Mouse (Mus musculus) neural tube, embryonic 12.5 days (tissue): ENCODE results near the gene Foxf1. TPM values are rescaled to one million over a fixed set of nuclear protein-coding genes. Genes with fewer than 3 reads are reported as not detected.
A peak's percentile ranks its signal among the peaks of the same experiment; 100 is the strongest.

Experiments
- ATAC-seq: fragments of 200-750 bp; cut with Nextera tagmentation; 2 replicates; pipeline ENCODE4 v1.8.0; 2017; ENCODE audit warnings: low read depth, mild to moderate bottlenecking, moderate TSS enrichment, moderate library complexity; ENCODE audit not compliant: low FRiP score
- H3K27ac ChIP-seq: fragments of 300-500 bp; sonication (generic); 2 replicates; pipeline ENCODE4 v1.5.1; 2016
- H3K27me3 ChIP-seq: fragments of 300-500 bp; sonication (generic); replicated peaks from 2 replicates; pipeline ENCODE4 v1.6.1; 2016; ENCODE audit warnings: mild to moderate bottlenecking
- H3K36me3 ChIP-seq: fragments of 300-500 bp; sonication (generic); 2 replicates; pipeline ENCODE4 v1.6.1; 2016; ENCODE audit warnings: mild to moderate bottlenecking
- H3K4me1 ChIP-seq: fragments of 300-500 bp; sonication (generic); 2 replicates; pipeline ENCODE4 v1.6.1; 2016
- H3K4me2 ChIP-seq: fragments of 300-500 bp; sonication (generic); replicated peaks from 2 replicates; pipeline ENCODE4 v1.6.1; 2016; ENCODE audit warnings: mild to moderate bottlenecking
- H3K4me3 ChIP-seq: fragments of 300-500 bp; sonication (generic); 2 replicates; pipeline ENCODE4 v1.5.1; 2016
- H3K9ac ChIP-seq: fragments of 300-500 bp; sonication (generic); 2 replicates; pipeline ENCODE4 v1.6.1; 2016; ENCODE audit warnings: mild to moderate bottlenecking
- H3K9me3 ChIP-seq: fragments of 300-500 bp; sonication (generic); 2 replicates; pipeline ENCODE4 v1.6.1; 2016; ENCODE audit warnings: mild to moderate bottlenecking
- WGBS: fragments of 180-500 bp; shearing (Covaris S2); methylation state at CpG from one replicate; pipeline ENCODE4 v1.1.7; 2016; 5-methylcytosine and 5-hydroxymethylcytosine counted together
- polyA plus RNA-seq: library from polyadenylated mRNA; unstranded; fragments of >200 nt; fragmentation: Nextera tagmentation; extraction: Ambion mirVana; gene quantifications from 2 replicates; pipeline ENCODE4 v1.2.1, GENCODE M21; 2016

Gene Foxf1
- polyA plus RNA-seq, 1 experiment from 2014 or later: 4.2 TPM

DNA sequence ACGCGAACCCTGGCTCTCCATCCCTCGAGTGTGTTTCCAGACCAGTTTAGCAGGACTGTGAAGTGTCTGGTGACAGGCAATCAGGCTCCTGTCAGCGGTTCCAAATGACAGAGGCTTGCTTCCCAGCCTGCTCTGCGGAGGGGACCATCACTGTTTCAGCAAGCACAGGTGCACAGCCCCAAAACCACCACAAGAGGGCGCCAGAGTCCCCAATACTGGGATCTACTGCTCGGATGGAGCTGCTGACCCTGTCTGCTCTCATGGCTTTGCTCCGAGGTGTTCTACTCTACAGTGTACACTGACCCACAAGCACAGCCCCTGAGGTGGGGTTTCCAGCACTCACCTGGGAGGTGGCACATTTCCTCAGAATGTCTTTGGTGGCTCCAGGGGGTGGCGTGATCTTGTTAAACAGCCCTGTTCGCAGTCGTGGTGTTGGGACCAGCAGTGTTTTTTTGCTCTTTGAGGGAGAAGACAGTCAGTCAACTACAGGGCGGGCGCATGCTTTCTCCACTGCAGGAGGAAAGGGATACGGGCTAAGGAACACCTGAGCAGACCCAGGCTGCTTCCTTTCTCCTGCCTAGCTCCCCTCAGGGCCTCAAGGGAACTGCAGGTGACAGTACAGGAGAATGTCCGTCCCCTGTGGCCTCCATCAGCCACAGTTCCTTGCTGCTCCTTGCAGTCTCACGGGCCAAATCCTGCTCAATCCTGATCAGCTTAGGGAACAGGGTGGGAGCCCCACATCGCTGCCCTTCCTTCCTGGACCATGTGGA, 20.0 kb downstream of the Foxf1 start:
- H3K4me1 ChIP-seq: peaks cover 14% of the 10 kb centered on the region
- ATAC-seq: no peak
- no peaks in the 10 kb centered on the region for H3K27me3 ChIP-seq
- no peak overlapping the region for H3K9ac ChIP-seq
- peaks cover 54% of the 10 kb centered on the region for H3K36me3 ChIP-seq
- H3K27ac ChIP-seq: no peak overlapping the region
- no peaks in the 10 kb centered on the region for H3K9me3 ChIP-seq
- WGBS: 51% methylated on average over 17 of the region's 17 CpGs
- H3K4me2 ChIP-seq: no peak overlapping the region
- no peak overlapping the region for H3K4me3 ChIP-seq

DNA sequence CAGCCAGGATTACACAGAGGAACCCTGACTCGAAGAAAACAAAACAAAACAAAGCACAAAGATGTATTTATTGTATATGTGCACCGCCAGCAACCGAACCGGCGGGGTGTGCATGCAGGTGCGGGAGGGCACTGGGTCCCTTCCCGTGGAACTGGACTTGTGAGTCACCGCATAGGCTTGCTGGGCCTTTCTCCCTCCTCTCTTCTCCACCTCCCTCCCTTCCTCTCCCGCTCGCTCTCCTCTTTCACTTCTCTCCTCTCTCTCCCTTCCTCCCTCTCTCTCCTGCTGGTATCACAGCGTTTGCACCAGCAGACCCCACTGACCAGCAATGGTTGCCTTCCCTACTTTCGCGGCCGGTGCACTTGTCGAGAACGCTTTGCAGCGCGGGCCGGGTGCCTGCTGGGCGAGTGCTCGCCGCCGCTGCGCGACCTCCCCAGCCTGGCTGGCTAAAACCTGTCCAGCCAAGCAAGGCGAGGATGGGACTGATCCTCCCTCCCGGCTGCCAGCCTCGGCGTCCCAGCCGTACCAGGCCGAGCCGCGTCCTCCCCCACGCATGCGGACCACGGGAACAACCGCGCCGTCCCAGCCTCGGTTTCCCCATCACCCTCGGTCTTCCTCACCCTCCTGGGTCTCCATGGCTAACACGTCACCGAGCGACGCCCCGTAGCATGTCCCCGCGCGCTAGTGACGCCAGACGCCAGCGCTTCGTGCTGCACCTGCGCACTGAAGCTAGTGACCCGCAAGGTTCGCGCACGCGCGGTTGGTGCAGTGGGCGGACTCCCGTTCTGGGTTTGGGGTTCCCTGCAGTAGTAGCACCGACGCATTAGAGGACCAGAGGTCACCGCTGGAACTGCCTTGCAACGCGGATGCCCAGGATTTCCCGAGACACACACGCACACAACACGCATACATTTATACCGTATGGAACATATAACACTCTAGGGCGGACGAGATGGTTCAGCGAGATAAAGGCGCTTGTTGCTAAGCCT, 23.8 kb downstream of the Foxf1 start, which contains the start of gene Mthfsd:
Gene Mthfsd, minus strand, starts transcription at position 725 of the 989 bp plus-strand sequence.
- Histone ChIP-seq H3K36me3 (peaks cover 16% of the 10 kb centered on the region; the same call in 1 of the 2 replicates), H3K4me3 (peak within 1 kb of the TSS; percentile 74), H3K27ac (peak within 1 kb of the TSS; percentile 54; the same call in 1 of the 2 replicates), H3K27me3 (peaks cover 22% of the 10 kb centered on the region), H3K4me2 (peak within 1 kb of the TSS; percentile 90), H3K9me3 (no peaks in the 10 kb centered on the region), H3K4me1 (peaks cover 14% of the 10 kb centered on the region), H3K9ac (peak within 1 kb of the TSS; percentile 90)
- peak; percentile 92 for ATAC-seq
- 2% methylated on average over 75 of the region's 75 CpGs for WGBS

- Histone ChIP-seq H3K4me3 (peak overlapping the region; percentile 74), H3K9ac (peak overlapping the region; percentile 90), H3K36me3 (peaks cover 9% of the 10 kb centered on the region; the same call in 1 of the 2 replicates), H3K4me2 (peak overlapping the region; percentile 90), H3K9me3 (no peaks in the 10 kb centered on the region), H3K27ac (no peak overlapping the region), H3K4me1 (peaks cover 17% of the 10 kb centered on the region), H3K27me3 (peaks cover 25% of the 10 kb centered on the region)
- ATAC-seq: no peak
- WGBS: 18% methylated on average over 5 of the region's 5 CpGs
These were observed 24.5 kb downstream of the Foxf1 start for GRCm38 (mm10) chr8:121108657-121109056.

GRCm38 (mm10) chr8:121111145-121111907, 27.1 kb downstream of the Foxf1 start:
- H3K4me2 ChIP-seq: no peak overlapping the region
- H3K27ac ChIP-seq: no peak overlapping the region
- no peak overlapping the region for H3K4me3 ChIP-seq
- H3K9ac ChIP-seq: no peak overlapping the region
- peaks cover 20% of the 10 kb centered on the region for H3K4me1 ChIP-seq
- ATAC-seq: no peak
- no peaks in the 10 kb centered on the region for H3K36me3 ChIP-seq
- 44% methylated on average over 7 of the region's 7 CpGs for WGBS
- no peaks in the 10 kb centered on the region for H3K9me3 ChIP-seq
- peaks cover 50% of the 10 kb centered on the region for H3K27me3 ChIP-seq

- 2% methylated on average over 21 of the region's 21 CpGs for WGBS
- H3K36me3 ChIP-seq: no peaks in the 10 kb centered on the region
- peaks cover 17% of the 10 kb centered on the region for H3K4me1 ChIP-seq
- H3K9ac ChIP-seq: no peak overlapping the region
- H3K27me3 ChIP-seq: peaks cover 69% of the 10 kb centered on the region
- H3K27ac ChIP-seq: no peak overlapping the region
- no peak overlapping the region for H3K4me3 ChIP-seq
- H3K4me2 ChIP-seq: peak overlapping the region; percentile 4; the same call in 1 of the 2 replicates
- no peaks in the 10 kb centered on the region for H3K9me3 ChIP-seq
- no peak for ATAC-seq
These were observed 29.1 kb downstream of the Foxf1 start for GRCm38 (mm10) chr8:121113261-121113660.

- Histone ChIP-seq H3K9ac (no peak overlapping the region), H3K27me3 (peaks cover 87% of the 10 kb centered on the region), H3K4me1 (peaks cover 17% of the 10 kb centered on the region), H3K36me3 (no peaks in the 10 kb centered on the region), H3K4me3 (peak overlapping the region; percentile 14; the same call in 1 of the 2 replicates), H3K4me2 (peak overlapping the region; percentile 44), H3K27ac (no peak overlapping the region), H3K9me3 (no peaks in the 10 kb centered on the region)
- 1% methylated on average over 25 of the region's 25 CpGs for WGBS
- no peak for ATAC-seq
These were observed 30.9 kb downstream of the Foxf1 start for GRCm38 (mm10) chr8:121115136-121115535.

GRCm38 (mm10) chr8:121115948-121116347, 31.8 kb downstream of the Foxf1 start, which contains the start of gene Foxc2:
Gene Foxc2 (plus strand): TSS chr8:121116171.
- Histone ChIP-seq H3K36me3 (no peaks in the 10 kb centered on the region), H3K9me3 (no peaks in the 10 kb centered on the region), H3K27me3 (peaks cover 90% of the 10 kb centered on the region), H3K9ac (peak within 1 kb of the TSS; percentile 58), H3K4me3 (peak within 1 kb of the TSS; percentile 43), H3K4me1 (peaks cover 17% of the 10 kb centered on the region), H3K27ac (no peak within 1 kb of the TSS; the same call in 1 of the 2 replicates), H3K4me2 (peak within 1 kb of the TSS; percentile 72)
- ATAC-seq: no peak; the same call in 1 of the 2 replicates
- 0% methylated on average over 25 of the region's 25 CpGs for WGBS

GRCm38 (mm10) chr8:121116591-121117185, 32.5 kb downstream of the Foxf1 start:
- Histone ChIP-seq H3K36me3 (no peaks in the 10 kb centered on the region), H3K4me3 (peak overlapping the region; percentile 43), H3K4me2 (peak overlapping the region; percentile 72), H3K4me1 (peaks cover 17% of the 10 kb centered on the region), H3K27ac (no peak overlapping the region; the same call in 1 of the 2 replicates), H3K9ac (peak overlapping the region; percentile 58), H3K27me3 (peaks cover 91% of the 10 kb centered on the region), H3K9me3 (no peaks in the 10 kb centered on the region)
- ATAC-seq: no peak
- under 1% methylated on average over 55 of the region's 55 CpGs for WGBS

GRCm38 (mm10) chr8:121117186-121117651, 33.0 kb downstream of the Foxf1 start:
- H3K4me3 ChIP-seq: peak overlapping the region; percentile 43
- H3K27me3 ChIP-seq: peaks cover 93% of the 10 kb centered on the region
- no peaks in the 10 kb centered on the region for H3K9me3 ChIP-seq
- no peak for ATAC-seq
- peak overlapping the region; percentile 58 for H3K9ac ChIP-seq
- 0 out of 2 replicates have a peak overlapping the region, but pooled peaks have one; percentile 1 for H3K27ac ChIP-seq
- under 1% methylated on average over 62 of the region's 62 CpGs for WGBS
- peak overlapping the region; percentile 72 for H3K4me2 ChIP-seq
- no peaks in the 10 kb centered on the region for H3K36me3 ChIP-seq
- peaks cover 17% of the 10 kb centered on the region for H3K4me1 ChIP-seq

DNA sequence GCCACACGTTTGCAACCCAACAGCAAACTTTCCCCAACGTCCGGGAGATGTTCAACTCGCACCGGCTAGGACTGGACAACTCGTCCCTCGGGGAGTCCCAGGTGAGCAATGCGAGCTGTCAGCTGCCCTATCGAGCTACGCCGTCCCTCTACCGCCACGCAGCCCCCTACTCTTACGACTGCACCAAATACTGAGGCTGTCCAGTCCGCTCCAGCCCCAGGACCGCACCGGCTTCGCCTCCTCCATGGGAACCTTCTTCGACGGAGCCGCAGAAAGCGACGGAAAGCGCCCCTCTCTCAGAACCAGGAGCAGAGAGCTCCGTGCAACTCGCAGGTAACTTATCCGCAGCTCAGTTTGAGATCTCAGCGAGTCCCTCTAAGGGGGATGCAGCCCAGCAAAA, 33.7 kb downstream of the Foxf1 start:
- WGBS: 2% methylated on average over 28 of the region's 28 CpGs
- no peaks in the 10 kb centered on the region for H3K9me3 ChIP-seq
- 0 out of 2 replicates have a peak overlapping the region, but pooled peaks have one; percentile 1 for H3K27ac ChIP-seq
- no peaks in the 10 kb centered on the region for H3K36me3 ChIP-seq
- peak overlapping the region; percentile 43 for H3K4me3 ChIP-seq
- peak overlapping the region; percentile 72 for H3K4me2 ChIP-seq
- H3K4me1 ChIP-seq: peaks cover 19% of the 10 kb centered on the region
- no peak for ATAC-seq
- peak overlapping the region; percentile 58; the same call in 1 of the 2 replicates for H3K9ac ChIP-seq
- peaks cover 94% of the 10 kb centered on the region for H3K27me3 ChIP-seq
